Mouse (Mus musculus) 3134 (cell line): ENCODE measurements around the gene C330007P06Rik.

Source experiments
- DNase-seq: peaks from one replicate; pipeline ENCODE4 v3.0.0-alpha.2; 2011; ENCODE audit warnings: low spot score; ENCODE audit not compliant: insufficient read length; ENCODE audit errors: extremely low read depth

Gene C330007P06Rik

DNA sequence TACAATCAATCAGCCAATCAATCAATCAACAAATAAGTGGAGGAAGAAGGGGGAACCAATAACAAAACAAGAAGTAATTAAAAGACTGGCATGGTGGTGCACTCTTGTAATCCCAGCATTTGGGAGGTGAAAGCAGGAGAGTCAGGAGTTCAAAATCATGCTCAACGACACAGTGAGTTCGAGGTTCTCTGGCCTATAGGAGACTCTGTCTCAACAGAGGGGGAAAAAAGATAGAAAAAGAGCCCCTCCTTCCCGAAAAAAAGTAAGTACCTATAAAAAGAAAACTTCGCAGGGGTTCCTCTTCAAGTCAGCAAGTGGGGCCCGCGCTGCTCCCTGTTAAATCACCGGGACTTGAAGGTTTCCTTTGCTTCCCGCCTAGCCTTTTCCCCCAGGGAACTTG is at the start of gene C330007P06Rik, which contains the start of gene Ube2a:
Gene C330007P06Rik, minus strand, starts transcription at position 347 of the 400 bp plus-strand sequence.
Gene Ube2a, plus strand, starts transcription at position 136 of the 400 bp plus-strand sequence.
- no peak for DNase-seq

DNA sequence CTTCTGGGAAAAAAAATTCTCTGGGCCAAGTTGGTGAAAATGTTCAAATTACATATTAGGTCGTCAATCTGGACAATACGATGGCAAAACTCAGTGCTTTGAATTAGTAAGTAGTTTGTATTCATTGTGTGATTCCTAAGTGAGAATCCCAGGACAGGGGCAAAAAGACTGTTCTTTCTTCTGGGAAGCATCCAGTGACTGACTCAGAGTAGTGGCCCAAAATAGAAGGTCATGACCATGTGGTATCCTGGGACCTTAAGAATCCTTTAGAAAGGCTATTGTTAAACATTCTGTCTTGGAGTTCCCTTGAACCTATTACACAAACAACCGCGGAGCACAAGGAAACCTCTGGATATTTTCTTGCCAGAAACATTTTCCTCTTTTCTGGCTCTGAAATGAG is 47.4 kb upstream of the C330007P06Rik start:
- DNase-seq, result no peak

DNA sequence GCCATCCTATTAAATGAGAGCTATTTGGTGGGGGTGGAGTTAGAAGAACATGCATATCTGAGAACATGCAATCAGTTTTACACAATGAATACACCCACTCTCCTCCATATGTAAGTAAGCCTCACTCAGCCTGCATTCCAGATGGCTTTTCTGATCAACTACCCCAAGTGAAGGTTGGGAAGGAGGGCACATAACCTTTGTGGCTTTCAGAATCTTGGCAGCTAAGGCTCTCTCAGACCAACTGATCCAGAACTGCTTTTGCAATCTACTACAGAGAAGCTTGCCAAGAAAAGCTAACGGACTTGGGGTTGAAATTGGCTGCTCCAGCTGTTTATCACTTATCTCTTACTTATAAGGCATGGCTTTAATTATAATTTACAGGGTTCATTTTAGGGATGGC is 43.8 kb upstream of the C330007P06Rik start:
- DNase-seq, result no peak

DNA sequence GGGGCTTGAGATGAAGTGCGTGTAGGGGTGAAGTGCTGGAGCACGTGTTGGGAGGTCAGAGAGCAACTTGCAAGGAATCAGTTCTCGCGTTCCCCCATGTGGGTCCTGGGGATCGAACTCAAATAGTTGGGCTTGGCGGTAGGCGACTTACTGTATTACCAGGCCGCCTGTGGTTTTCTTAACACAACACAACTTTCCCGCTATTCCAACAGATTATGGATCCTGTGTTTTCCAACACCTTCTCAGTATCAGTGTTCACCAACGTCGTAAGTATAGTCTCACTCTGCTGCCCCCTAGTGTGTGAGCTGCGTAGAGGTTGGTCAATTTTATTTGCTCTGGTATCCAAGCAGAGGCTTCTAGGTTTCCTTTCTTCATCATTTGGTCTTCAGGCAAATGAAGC is 37.4 kb upstream of the C330007P06Rik start:
- DNase-seq, result no peak

DNA sequence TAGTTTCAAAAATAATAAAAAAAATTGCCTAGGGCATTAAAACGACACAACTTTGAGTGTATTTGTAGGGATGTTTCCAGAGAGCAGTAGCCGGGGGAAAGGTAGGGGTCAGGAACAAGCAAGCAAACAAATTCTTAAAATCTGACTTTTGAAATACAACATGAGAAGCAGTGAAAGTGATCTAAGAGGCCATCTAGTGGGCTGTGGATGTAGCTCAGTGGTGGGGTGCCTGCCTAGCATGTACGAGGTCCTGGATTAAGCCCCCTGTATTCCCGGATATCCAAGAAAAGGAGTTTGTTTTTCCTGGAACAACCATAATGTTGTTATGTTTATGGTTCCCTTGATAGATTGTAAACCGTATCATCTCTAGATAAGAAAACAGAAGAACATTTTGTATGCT is 32.6 kb upstream of the C330007P06Rik start:
- no peak for DNase-seq

DNA sequence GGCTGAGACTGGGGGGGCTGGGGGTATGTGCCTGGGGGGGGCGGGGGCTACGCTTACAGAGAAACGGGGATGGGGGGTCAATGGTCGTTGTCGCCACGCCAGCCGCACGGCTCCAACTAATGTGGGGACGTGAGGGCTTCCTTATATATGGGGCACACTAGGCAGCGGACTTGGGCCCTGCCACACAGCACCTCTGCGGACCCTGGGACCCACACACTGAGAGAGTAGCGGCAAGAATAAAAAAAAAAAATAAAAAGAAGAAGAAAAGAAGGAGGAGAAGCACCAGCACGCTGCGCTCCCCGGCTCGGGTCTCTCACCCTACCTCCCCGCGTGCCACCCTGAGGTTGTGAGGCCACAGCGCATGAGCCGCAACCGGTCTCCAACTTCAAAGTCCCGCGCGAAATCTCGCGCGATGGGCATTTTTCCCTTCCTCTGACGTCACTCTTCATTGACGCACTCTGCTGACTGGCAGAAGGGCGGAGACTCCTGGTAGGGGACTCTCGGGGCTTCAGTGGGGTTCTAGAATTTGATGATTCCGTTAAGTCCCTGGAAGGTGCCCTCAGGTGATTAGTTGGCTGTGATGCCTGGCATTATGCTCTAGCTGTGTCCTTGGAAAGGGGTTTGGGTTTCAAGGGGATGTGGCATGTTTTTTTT is 29.3 kb upstream of the C330007P06Rik start:
- peak; percentile 82 for DNase-seq

DNA sequence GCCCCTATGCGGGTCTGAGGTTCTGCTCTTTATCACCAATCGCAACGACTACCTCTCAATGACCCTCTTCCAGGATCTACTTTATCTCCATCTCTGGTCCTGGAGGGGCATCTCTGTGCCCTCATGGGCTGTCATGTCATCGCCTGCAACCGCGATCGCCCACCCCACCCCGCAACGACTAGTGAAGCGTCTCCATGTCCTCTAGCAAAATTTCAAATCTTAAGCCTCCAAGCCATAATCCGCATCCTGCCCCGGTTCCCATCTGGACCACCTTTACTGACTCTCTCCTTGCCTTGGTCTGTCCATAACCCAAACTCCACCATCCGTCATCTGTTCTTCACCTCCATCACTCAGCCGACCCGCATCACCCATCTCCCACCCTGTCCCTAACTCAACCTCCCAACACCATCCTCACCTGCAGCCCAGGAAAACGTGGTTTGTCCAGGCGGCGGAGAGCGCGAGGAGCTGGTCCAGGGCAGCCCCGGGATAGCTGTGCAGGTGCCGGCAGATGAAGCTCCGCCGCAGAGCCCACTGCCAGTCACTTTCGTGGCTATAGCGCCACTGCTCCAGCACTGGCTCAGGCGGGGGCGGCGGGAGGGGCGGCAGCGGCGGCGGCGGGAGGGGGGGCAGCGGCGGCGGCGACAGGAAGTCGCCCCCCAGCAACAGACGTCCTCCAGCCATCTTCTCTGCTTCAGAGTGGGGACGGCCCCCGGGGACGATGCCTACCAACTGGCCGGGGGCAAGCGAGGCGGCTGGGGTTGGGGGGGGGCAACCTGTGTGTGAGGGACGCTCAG is 28.6 kb upstream of the C330007P06Rik start, which contains the start of gene Nkrf:
Gene Nkrf, minus strand, starts transcription at position 579 of the 794 bp plus-strand sequence.
- peak; percentile 28 for DNase-seq

DNA sequence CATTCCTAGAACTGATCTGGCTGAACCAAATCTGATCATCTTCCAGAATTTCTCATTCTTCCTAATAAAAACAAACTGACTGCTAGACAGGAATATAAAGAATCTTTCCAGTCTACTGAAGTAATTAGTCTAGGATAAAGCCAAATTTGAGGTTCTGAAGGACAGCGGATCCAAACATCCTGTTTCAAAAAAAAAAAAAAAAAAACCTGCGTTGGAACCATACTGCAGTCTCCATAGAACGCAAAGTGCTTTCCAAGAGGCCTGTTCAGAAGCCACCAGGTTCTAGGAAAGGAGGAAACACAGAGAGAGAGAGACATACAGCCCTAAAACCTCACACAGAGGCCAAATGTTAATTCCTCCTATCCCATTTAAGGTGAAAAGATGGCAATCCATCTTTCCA is 27.7 kb upstream of the C330007P06Rik start:
- DNase-seq, result no peak

GRCm38 (mm10) chrX:36898931-36899330 is 25.0 kb upstream of the C330007P06Rik start:
- peak; percentile 18 for DNase-seq

- no peak for DNase-seq
These were observed 10.8 kb upstream of the C330007P06Rik start for GRCm38 (mm10) chrX:36884719-36885118.

- DNase-seq, result no peak
These were observed 805 bp upstream of the C330007P06Rik start for GRCm38 (mm10) chrX:36874704-36875128.

DNA sequence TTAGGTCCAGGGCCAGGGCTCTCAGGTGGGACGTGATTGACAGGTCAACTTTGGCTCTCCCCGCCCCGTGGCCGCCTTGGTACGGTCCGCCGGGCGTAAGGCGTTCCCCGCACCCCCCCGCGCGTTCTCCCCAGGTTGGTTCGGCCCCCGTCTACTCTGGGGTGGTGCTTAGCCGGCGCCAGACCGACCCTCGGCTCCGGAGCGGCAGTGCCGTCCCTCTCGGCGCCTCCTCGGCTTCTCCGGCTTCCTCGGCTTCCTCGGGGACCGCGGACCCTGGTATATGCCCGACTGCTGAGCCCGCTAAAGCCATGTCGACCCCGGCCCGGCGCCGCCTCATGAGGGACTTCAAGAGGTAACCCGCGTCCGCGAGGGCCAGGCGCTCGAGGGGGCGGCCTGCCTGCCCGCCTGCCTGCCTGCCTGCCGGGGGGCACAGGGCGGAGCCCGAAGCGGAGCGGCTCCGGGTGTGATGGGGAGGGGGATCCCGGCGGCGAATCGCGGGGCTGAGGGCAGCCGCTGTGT is 326 bp upstream of the C330007P06Rik start:
- DNase-seq, result peak; percentile 89

- no peak for DNase-seq
These were observed 3.5 kb downstream of the C330007P06Rik start for GRCm38 (mm10) chrX:36870372-36870771.

GRCm38 (mm10) chrX:36864609-36865328 is 9.1 kb downstream of the C330007P06Rik start:
- DNase-seq, result no peak

DNA sequence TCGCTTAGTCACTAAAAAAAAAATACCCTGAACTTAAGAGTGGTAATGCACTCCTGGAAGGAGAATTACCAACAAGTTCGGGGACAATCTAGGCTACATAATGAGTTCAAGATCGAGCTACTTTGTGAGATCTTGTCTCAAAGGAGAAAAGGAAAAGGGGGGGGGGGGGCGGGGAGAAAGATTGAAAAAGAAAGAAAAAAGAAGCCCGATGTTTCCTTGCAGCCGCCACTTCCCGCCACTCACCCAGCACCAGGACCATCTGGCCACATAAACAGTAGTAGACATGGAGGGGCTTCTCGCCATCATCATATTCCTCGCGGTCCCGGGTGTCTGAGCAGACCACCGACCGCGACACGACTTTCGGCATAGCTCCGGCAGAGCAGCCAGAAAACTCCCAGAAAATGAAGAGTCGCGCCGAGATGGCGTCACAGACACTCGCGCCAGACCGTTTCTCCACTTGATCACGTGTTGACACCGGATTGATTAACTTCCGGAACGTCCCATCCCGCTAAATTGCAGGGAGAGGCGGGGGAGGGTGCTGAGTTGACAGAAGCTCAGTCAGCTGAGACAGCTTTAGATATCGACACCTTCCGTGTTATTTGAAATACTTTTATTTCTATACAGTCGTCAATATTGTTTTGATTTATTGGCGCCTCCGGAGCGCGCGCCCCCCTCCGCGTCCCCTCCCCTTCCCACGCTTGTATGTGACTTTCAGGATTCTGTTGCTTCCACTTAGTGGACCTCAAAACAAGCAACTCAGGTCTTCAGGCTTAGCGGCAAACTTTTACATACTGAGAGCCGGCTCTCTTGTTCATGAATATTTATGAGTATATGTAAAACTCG is 9.9 kb downstream of the C330007P06Rik start:
- peak; percentile 86 for DNase-seq

DNA sequence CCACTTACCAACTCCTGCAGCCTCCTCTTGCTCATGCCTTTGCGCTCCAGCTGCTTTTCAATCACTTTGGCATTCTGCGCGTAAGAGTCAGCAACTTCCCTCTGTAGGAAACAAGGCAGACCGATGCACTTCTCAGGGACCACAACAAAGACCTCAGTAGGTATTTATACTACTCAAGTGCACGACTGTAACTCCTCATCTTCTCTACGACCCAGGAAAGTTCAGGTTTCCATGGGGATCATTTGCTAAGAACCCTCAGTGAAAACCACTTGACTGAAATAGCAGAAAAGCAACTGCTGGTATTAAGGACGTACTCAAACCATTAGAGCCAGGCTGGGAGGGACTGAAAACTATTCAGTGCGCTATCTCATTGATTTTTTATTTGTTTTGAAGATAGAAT is 21.3 kb downstream of the C330007P06Rik start:
- DNase-seq, result no peak

- no peak for DNase-seq
These were observed 26.8 kb downstream of the C330007P06Rik start for GRCm38 (mm10) chrX:36847152-36847551.

- no peak for DNase-seq
These were observed 30.4 kb downstream of the C330007P06Rik start for GRCm38 (mm10) chrX:36843346-36843990.

DNA sequence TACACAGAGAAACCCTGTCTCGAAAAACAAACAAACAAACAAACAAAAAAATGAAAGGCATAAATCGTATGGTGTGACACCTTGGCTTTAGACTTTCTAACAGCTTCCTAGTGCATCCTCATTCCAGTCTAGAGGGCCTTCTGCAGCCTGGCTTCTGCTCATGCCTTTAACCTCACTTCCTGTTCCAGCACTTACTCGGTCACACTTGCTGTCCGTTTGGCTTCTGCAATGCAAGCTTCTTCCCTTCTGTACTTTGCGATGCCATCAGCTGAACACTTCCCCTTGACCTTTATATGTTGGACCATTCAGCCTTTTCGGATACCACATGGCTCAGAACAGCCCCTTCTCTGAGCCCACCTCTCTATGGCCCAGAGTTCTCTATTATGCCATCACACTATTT is 32.2 kb downstream of the C330007P06Rik start:
- no peak for DNase-seq

GRCm38 (mm10) chrX:36839391-36839790 is 34.5 kb downstream of the C330007P06Rik start:
- DNase-seq, result no peak
